Mouse (Mus musculus) lung, postnatal 14 days (tissue): ENCODE results near the gene Tdrd3.
A peak's percentile ranks its signal among the peaks of the same experiment; 100 is the strongest.

ENCODE experiments used
- DNase-seq: peaks from one replicate; pipeline ENCODE4 v3.0.0; 2021

The Tdrd3 gene

DNA sequence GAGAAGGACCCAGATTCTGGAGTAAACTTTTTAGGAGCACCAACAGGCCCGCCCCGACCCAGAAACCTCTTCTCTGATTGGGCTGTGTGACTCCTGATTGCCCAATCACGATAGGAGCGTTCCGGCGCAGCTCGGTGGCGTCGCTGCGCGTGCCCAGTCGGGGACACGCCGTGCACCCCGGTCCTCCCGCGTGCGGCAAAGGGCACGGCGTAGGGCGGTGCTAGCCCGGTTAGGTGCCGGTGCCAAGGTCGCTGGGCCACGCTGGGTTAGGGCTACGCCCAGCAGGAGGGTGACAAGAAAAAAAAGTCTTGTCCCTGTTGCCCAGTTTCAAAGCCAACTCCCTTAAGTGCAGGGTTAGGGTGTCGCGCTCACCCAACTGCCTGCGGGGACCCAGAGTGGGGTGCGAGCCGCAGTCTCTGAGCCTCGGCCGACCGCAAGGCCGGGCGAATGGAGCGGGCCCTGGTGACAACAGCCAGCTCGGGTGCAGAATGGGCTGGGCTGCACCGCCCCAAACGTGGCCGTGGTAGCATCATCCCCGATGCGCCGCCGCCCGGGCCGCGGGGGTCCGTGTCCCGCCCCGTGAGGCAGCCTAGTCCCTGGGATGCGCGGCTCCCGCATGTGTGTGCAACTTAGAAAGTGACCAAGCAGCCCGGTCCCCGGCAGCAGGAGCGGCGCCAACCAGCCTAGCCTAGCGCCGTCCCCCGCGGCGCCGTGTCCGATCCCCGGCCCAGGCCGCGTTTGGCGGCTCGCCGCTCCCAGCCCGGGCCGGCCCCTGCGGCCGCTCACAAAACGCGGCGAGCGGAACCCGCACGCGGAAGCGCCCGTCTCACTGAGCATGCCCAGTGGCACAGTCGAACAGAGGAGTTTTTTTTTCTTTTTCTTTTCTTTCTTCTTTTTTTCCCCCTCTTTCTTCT lies at the start of gene Tdrd3:
Tdrd3 (plus strand) TSS at position 832 of the 914 bp plus-strand sequence.
- peak; percentile 94 for DNase-seq

DNA sequence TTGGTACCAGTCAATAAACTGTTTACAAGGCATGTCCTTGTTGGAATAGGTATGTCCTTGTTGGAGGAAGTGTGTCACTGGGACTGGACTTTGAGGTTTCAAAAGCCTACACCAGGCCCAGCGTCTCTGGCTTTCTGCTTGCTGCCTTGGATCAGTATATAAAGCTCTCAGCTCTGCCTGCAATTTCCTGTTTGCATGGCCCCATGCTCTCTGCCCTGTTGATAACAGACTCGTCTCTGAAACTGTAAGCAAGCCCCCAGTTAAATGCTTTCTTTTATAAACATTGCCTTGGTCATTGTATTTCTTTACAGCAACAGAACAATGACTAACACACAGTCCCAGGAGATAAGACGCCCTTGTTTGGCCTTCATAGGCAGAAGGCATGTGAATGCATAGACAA lies 49.3 kb upstream of the Tdrd3 start:
- peak; percentile 33 for DNase-seq

DNA sequence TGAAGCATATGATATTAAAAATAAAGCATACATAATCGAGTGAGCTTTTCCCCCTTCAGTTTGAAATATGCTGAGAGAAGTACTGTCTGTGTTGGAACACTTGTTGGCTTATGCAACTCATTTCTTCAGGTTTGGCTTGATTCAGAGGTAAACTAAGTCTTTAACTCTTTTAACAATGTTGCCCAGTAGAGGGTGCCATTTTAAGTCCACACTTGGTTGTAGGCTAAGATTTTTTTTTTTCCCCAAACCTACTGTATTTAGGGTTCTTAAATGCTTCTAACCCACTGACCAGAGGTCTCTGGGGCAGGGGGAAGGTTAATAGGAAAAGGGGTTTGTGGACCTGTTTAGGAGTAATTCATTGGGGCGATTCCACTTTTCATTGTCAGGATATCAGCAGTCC lies 33.4 kb upstream of the Tdrd3 start:
- no peak for DNase-seq

DNA sequence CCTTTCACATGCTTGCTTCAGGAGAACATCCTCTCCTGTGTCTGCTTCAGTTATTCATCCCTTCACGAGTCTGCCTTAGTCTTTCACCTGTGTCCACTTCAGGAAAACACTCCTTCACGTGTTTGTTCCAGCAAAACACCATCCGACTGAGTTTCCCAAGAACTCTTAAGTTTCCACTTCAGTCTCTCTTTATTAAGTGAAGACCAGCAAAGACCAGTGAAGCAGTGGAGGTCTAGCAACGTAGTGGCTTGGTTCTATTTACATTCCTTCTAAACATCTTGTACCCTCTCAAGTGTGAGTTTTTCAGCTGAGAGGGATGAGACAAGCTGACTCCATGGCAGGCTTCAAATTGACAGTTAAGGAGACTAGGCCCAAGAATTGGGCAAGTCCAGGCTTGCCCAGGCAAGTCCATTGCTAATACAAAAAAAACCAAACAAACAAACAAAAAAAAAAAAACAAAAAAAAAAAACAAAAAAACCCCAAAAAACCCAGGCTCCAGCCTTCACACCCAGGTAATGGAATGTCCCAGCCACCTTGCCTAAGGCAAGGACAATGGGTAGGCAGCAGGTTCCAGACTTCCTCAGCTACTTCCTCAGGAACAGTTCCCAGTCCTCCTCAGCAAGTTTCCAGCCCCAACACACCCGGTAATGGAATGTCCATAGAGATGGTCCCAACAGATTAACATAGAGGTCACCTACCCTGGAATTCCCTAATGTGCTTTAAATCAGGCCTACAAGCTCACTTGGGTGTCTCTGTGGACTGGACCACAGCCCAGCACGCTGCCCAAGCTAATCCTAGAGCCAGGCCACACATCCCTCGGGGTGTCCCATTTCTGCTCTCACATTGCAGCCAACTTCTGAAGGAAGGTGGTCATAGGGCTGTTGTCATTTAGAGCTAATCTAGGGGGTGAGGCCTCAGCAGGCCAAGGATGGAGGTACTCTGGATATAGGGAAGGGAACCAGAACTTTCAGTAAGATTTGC lies 31.9 kb upstream of the Tdrd3 start:
- DNase-seq: no peak

DNA sequence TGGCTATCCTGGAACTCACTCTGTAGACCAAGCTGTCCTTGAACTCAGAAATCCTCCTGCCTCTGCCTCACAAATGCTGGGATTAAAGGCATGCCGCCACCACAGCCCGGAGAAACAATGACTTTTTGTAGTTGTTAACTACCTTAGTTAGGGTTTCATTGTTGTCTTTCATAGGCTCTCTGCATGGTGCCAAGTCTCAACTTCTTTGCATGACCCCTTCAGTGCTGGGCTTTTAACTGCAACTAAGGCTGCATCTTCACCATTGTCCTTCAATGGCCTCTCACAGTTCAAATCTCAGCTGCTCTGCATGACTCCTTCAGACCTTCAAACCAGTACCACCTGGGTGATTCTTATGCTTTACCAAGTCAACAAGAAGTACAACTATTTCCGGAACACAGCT lies 23.3 kb upstream of the Tdrd3 start:
- DNase-seq: no peak

DNA sequence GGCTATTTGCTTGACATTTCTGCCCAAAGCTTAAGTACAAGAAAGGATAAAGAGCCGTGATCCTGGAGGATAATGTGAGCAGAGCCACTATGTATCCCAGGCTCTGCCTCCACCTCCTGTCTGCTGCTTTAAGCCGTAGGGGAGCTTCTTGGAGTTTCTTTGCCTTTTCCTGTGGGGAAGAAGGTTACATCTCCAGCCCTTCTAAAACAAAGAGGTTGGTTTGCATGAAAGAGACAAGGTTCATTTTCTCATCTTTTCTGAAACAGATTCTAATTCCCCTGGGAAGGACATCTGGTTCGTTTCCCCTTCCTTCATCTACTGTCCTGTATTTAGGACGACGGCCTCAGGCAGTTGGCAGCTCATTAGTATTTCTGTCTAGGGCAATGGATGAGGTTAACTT lies 19.8 kb upstream of the Tdrd3 start:
- DNase-seq: no peak

DNA sequence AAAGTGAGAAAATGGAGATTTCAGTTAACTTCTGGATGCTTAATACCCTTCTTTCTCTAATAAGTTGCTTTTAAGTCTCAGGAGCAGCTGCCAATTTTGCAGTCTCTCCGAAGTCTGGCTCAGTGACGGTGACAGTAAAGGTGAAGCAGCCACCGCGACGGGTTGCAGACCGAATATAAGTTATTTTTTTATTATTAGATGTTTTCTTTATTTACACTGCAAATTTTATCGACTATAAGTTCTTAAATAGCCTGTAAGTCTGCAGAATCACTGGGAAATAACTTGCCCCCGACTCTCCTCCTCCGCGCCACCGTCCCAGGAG lies 992 bp upstream of the Tdrd3 start:
- no peak for DNase-seq

DNA sequence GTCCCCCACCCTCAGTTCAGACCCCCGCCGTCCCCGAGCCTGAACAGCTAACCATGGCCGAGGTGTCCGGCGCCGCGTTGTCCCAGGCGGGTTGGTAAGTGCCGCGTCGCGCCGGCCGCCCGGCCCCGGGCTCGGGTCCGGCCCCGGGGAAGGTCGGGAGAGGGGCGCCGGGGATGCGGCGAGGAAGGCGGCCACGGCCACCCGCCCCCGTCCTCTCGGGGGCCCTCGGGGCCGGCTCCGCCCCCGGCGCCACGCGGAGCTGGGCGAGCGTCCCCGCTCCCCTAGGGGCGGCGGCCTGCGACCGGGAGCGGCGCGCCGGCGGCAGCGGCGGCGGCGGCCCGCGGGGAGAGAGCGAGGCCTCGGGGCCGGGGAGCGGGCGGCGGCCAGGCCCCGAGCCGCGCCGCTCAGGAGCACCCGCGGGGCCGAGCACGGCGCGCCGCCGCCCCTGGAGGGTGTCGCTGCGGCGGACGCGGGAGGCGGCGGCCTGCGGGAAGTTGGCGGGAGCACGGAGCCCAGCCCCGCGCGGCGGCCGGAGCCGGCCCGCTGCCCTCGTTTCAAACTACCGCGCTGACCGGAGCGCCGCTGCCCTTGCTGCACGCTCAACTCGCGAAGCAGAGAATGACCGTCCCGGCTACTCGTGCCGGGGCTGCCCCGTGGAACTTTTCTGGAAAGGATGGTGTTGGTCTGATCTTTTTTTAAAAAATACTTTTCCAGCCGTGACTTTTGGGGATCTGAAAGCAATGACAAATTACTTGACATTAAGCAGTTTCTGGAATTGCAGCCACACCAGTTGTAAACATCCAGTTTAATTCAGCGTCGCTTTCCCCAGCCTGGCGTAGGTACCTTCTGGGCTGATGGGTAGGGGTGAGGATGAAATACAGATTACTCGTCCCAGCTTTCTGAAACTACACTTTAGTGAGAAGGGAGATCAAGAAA lies 584 bp downstream of the Tdrd3 start:
- DNase-seq: peak; percentile 51

DNA sequence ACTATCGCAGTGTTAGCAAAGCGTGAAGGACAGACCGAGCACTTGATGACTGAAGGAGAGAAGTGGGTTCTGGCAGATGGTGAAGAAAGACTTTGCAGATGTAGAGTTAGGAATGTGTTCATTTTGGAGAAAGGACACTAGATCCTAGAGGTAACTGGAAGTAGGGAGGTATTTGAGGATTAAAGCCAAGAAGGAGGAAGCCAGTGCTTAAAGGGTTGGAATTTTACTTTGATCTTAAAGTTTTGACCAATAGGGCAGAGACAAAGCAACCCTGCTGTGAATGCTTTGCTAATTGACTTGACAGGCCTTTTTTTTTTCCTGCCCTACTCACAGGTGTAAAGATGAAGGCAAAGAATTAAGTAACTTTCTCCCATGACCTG lies 1.2 kb downstream of the Tdrd3 start:
- DNase-seq: no peak

DNA sequence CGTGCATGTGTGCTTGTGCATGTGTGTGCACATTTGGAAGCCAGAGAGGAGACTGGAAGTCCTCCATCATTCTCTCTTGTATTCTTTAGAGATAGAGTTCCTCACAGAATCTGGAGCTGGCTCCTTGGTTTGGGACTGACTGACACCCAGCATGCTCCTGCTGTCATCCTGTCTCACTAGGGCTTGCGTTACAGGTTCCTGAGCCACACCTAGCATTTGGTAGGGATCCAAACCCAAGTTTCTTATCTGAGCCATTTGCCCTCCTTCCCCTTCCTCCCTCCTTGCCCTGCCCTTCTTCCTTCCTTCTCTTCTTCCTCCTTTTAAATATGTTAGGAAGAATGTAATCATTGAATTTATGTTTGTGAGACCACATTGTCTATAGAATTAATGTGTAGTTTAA lies 3.3 kb downstream of the Tdrd3 start:
- DNase-seq: no peak

DNA sequence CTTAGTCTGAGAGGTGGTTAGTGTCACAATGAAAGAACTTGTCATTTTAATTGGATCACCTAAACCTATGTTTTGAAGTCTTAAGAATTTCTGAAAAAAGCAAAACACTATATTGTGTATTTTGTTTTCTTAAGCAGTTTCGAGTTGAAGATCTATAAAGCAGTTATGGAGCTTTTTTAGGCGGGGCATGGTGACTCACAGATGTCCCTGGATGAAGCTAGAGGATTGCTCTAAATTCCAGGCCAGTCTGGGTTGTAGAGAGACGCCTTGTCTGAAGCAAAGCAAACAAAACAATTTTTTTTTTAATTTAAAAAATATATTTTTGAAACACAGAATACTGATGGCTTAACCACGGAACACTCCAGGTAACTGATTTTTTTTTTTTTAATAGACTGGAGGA lies 4.1 kb downstream of the Tdrd3 start:
- DNase-seq: no peak

DNA sequence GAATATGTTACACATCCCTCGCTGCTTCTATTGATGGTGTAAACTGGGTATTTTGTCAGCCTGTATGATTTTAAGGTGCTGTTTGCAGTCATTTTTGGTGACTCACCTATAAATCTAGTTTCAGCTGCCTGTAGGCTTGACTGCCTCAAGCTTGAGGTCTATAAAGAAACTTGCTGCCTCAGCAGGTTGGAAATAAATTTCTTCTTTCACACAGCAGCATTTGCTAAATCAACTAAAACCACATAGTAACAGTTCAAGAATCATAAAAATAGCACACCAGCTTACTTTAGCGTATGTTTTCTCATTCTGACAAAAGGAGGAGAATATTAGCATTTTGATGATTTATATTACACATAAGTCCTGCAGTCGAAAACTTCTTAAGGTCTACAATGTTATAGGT lies 6.0 kb downstream of the Tdrd3 start:
- DNase-seq: no peak

DNA sequence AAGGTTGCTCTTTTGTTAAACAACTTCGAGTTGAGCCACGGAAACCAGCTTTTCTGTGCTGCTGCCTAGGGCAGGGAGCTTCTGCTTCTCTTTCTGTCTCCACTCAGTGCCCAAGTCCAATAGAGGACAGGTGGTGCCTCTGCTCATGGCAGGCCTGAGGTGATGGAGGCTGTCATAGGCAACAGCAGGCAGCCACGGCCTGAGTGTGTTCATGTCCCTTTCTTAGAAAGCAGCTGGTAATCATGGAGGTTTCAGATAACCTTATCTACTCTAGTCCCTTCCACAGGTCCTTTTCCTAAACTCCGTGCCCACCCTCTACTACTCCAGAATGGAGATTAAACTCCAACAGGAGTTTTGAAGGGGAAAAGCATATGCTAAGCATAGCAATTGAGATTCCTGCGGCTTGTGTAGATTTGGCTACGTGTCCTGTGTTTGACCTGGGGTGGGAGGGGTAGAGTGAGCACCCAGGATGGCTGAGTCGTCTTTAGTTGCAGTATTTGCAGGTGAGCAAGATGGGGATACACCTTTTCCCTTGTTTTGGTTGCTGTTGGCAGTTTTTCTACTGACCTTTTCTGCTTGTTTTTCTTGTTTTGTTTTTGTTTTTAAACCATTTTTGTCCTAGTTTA lies 10.0 kb downstream of the Tdrd3 start:
- no peak for DNase-seq

DNA sequence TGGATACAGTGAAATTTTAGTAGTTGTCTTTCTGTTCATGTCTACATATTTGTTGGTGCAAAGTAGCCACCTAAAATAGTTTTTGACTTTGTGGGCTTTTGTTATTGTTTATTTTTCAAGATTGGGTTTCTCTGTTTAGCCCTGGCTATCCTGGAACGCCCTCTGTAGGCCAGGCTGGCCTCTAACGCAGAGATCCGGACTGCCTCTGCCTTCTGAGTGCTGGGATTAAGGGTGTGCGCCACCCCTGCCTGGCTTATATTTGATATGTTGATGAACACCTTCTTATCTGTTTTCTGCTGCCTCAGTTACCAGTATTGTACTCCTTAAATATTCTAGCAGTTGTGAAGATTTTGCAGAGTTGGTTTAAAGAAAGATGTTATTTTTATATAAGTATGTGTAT lies 10.6 kb downstream of the Tdrd3 start:
- DNase-seq: no peak

DNA sequence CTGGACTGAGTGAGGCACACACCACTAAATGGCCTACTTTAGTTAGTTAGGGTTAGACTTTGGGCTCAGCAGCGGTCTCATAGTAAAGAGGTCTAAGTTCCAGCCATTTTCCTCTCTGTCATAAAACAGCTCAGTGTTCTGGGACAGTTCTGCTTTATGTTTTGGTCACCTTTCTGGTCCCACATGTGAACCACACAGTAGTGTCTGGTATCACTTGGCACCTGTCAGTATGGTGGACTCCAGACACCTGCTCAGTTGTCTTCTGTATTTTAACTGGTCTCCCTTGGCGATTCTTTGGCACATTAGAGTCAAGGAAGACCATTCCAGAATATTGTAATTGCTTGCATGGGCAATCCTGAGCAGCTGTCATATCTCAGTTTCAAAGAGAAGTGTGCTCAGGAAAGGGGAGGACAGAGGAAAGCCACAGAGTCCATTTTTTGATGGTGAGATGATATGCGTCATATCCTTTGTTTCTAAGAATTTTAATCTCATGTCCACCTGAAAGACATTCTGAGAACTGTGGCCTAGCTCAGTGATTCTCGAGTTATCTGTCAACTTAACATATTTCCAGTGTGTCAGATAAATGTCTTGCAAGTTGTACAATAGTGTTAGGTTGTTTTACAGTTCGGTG lies 11.3 kb downstream of the Tdrd3 start:
- DNase-seq: no peak

DNA sequence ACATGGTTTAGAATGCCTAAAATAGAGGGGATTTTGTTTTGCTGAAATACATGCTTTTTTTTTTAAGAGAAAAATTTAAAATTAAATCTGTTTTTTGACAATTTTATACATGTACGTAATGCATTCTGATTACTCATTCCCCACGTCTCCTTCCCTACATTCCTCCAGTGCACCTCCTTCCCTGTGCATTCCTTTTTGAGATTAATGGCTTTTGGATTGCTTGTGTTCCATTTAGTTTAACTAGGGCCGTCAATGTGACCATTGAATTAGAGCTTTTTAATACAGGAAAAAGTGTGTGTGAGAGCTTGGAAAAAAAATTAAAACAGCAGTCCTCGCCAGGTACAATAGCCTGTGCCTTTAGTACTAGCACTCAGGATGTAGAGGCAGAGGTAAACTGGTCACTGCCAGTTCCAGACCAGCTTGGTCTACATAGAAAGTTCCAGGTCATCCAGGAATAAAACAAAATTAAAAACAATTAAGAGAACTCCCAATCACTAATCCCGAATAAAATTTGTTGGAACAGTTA lies 17.0 kb downstream of the Tdrd3 start:
- DNase-seq: no peak

DNA sequence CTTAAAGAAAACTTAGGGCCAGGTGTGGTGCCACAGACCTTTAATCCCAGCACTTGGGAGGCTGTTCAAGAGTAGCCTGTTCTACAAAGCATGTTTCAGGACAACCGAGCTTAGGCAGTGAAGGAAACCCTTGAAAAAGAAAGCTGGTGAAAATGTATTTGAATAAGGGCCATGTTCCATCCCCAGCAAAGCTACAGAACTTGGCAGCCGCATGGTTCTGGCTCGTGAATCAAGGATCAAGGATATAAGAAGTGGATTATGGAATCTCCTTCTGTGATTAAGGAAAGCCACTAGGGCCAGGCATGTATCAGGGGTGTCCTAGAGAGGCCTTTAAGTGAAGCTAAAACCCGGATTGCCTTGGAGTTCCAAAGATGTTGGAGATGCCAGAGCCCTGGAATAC lies 18.9 kb downstream of the Tdrd3 start:
- no peak for DNase-seq

DNA sequence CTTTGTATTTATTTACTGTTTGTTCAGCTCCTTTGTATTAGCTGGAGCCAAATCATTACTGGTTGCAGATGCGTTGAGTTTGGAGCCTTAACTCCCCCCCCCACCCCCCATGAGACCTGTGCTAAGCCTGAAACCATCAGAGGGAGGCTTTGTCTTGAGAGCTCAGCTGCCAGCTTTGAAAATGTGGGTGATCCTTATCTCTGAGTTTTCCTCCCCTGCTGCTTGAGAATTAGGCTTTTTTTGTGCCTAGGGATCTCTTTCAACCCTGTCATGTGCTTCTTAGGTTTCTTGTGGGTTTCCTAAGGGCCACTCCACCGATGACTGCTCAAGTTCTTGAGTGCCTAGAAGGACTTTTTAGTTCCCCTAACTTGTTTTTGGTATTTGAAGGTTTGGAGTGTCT lies 23.3 kb downstream of the Tdrd3 start:
- no peak for DNase-seq

DNA sequence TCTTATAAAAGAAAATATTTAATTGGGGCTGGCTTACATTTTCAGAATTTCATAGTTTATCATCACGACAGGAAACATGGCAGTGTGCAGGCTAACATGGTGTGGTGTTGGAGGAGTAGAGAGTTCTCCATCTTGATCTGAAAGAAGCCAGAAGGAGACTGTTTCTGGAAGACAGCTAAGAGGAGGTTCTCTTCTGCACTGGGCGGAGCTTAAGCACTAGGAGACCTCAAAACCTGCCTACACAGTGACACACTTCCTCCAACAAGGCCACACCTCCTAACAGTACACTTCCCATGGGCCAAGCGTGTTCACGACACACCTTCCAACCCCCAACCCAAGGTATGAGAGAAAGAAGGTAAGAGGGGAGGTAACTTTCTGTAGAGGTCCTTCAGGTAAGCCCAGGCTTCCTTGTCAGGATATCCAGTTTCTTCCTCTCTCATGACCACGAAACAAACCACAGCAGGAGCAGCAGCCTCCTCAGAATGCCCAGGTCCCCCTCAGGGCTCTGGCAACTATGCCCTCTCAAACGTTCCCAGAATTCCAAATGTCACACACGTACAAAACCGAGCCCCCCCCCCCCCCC lies 30.0 kb downstream of the Tdrd3 start:
- no peak for DNase-seq

DNA sequence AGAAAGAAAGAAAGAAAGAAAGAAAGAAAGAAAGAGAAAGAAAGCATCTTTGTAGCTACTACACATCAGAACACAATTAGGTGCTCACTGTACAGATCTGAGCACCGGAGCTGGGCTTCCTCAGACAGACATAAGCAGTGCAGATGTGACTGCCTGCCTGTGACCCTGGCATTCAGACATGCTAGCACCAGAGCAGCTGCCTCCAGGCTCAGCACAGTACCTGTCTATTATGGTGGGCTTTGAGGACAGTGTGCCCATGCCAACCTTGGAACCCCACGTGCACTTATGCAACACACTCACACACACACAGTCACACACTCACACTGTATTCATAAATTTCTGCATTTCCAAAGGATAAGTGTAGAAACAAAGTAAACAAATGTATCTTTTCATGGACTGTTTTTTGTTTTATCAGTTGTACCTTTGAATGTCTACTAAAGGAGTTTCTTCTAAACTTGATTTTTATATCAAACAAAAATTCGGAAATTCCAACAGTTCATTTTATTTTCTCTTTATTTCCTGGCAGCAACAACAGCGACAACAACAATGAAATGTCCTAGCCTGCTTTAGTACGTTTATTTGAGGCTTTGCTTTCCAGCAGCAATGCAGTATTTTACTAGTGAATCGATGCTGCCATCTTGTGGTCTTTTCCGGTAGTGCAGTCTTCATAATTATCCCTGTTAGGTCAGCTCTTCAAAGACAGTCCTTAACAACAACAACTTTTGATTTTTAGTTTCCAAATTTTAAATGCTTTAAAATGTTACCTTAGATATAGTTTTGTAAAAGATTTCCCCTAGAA lies 35.4 kb downstream of the Tdrd3 start:
- peak; percentile 87 for DNase-seq
